Mouse (Mus musculus): ENCODE measurements around the gene Cpm. TPM values are rescaled to one million over a fixed set of nuclear protein-coding genes. Genes with fewer than 3 reads are reported as not detected.
"Not testable (repeated sequence)": the region's sequence is repeated elsewhere in the genome, so short reads cannot be mapped to it uniquely, and the experiment has no call there.

The Cpm gene
- polyA plus RNA-seq, 1 experiment from 2014 or later = 55.7 TPM

DNA sequence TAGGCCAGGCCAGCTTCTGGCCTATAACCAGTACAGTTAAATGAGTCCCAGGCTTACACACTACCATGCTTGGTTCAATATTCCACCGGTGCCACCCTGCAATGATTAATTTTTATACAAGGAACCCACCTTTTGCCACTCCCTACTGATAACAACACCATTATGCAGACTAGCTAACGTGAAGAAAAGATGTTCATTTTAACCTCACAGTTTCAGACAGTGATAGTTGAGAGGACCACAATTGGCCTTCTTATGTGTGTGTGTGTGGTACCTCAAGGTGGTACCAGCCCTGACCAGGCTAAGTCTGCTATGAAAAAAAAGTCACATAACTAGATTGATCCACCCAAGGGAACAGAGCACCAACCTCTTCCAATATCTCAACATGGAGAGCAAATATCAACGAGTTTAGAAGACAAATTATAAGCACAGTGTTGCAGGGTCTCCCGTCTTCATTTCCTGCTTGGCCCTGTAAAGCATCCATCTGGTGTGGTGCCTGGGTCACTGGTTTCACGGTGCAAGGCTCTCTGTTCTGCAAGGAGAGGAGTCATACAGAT lies 32.5 kb upstream of the Cpm start:
- ATAC-seq (replicated peaks; ENCODE audit: low FRiP score) = no peak
- Histone ChIP-seq H3K27me3 (replicated peaks; ENCODE audit: control insufficient read depth, insufficient read depth, low read length) (no peaks in the 10 kb centered on the region), H3K4me3 (ENCODE audit: low read depth, low read length) (no peak overlapping the region), H3K27ac (ENCODE audit: low read depth, low read length) (no peak overlapping the region), H3K9me3 (ENCODE audit: control insufficient read depth, low read length) (no peaks in the 10 kb centered on the region), H3K9ac (ENCODE audit: low read depth, low read length) (no peak overlapping the region), H3K36me3 (ENCODE audit: control insufficient read depth, insufficient read depth, low read length) (no peaks in the 10 kb centered on the region), H3K4me1 (replicated peaks; ENCODE audit: control insufficient read depth, insufficient read depth, low read length) (no peaks in the 10 kb centered on the region), H3K4me2 (no peak overlapping the region)
- WGBS = 67% methylated on average over 5 of the region's 5 CpGs
- DNase-seq (ENCODE audit: low spot score) = no peak

DNA sequence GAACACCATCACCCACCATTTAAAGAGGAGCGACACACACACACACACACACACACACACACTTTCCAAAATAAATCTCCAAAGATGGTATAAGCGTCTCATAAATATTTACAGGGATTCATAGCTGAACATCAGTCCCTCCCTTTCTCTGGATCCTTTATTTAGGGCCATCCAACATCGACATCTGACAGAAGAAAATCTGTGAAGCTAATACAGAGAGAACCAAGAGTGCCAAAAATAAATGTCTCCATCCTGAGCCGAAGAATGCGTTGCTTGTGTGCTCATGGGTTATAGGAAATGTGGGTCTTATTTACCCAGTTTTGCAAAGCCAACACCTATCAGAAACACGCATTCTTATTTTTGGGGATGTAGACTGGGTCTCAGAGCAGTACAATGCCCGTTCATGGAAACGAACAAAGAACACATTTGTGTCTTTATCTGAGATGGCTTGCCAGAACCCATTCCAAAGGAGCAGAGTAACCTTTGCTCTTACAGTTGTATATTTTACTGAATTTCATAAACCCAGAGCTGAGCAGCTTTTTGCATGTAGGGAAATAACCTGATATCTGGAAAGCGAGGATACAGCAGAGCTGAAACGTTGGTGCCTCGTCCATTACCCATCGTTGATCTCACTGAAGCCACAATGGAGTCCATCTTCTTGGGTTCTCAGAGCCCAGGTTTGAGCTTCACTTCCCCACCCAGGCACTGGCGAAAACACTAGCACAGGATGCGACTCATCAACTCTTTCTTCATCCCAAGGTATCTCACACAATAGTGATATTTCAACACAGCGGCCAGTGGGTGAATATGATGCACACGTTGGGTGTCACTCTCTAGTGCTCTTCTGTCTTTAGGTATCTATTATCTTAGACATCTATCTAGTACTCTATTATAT lies 31.7 kb upstream of the Cpm start:
- not testable (repeated sequence) for H3K27me3 ChIP-seq (replicated peaks; ENCODE audit: control insufficient read depth, insufficient read depth, low read length); H3K4me3 ChIP-seq (ENCODE audit: low read depth, low read length); H3K4me2 ChIP-seq; H3K27ac ChIP-seq (ENCODE audit: low read depth, low read length); H3K36me3 ChIP-seq (ENCODE audit: control insufficient read depth, insufficient read depth, low read length); ATAC-seq (replicated peaks; ENCODE audit: low FRiP score); H3K9me3 ChIP-seq (ENCODE audit: control insufficient read depth, low read length); H3K4me1 ChIP-seq (replicated peaks; ENCODE audit: control insufficient read depth, insufficient read depth, low read length); H3K9ac ChIP-seq (ENCODE audit: low read depth, low read length); DNase-seq (ENCODE audit: low spot score)
- 88% methylated on average over 16 of the region's 16 CpGs for whole genome bisulfite sequencing

DNA sequence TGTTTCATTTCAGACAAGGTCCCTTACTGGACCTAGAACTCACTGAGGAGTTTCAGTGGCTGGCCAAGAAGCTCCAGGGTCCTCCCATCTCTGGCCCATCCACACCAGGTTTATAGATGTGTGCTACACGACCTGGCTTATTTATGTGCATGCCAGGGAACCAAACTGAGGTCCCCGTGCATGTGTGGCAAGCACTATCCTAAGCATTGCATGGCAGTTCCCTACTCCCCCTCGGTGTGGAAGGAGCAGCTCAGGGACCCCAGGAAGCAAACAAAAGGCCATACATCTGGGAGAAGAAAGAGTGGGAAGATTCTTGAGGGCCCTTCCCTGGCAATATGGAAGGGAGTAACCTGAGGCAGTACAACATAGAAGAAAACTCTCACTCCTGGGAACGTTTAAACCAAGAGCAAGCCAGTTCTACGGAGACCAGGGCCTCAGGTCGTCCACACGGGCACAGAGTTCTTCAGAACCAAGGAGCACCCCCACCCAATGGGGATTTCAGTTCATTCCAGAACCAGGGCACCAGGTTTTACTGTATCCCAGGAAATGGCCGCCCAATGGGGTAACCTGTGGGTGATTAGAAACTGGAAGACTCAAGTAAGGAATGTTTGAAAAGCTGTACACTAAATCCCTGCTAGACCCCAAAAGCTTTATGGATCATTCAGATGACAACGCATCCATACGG lies 30.9 kb upstream of the Cpm start:
- DNase-seq (ENCODE audit: low spot score) = no peak
- no peaks in the 10 kb centered on the region for H3K9me3 ChIP-seq (ENCODE audit: control insufficient read depth, low read length)
- no peak overlapping the region for H3K27ac ChIP-seq (ENCODE audit: low read depth, low read length)
- ATAC-seq (replicated peaks; ENCODE audit: low FRiP score) = no peak
- H3K4me1 ChIP-seq (replicated peaks; ENCODE audit: control insufficient read depth, insufficient read depth, low read length) = no peaks in the 10 kb centered on the region
- H3K9ac ChIP-seq (ENCODE audit: low read depth, low read length) = no peak overlapping the region
- H3K4me3 ChIP-seq (ENCODE audit: low read depth, low read length) = no peak overlapping the region
- no peaks in the 10 kb centered on the region for H3K27me3 ChIP-seq (replicated peaks; ENCODE audit: control insufficient read depth, insufficient read depth, low read length)
- H3K36me3 ChIP-seq (ENCODE audit: control insufficient read depth, insufficient read depth, low read length) = no peaks in the 10 kb centered on the region
- 86% methylated on average over 10 of the region's 10 CpGs for WGBS
- no peak overlapping the region for H3K4me2 ChIP-seq

DNA sequence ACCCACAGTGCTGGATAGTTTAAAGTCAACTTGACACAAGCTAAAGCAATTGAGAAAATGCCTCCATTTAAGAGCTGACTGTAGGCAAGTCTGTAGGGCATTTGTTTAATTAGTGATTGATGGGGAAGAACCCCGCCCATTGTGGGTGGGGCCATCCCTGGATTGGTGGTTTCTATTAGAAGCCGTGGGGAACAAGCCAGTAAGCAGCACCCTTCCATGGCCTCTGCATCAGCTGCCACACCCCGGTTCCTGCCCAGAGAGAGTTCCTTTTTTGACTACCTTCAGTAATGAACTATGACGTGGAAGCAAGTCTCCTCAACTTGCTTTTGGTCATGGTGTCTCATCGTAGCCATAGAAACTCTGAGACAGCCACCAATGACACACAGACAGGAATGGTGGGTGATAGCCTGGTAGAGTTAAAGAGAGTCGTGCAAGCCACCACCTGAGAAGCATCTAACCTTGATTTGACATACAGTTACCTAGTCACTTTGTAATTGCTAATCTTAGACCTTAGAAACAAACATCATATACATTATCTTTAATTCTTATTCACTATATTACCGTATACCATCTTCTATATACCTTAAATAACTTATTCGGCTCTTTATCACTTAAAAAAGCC lies 30.2 kb upstream of the Cpm start:
- H3K9ac ChIP-seq (ENCODE audit: low read depth, low read length); H3K27ac ChIP-seq (ENCODE audit: low read depth, low read length); H3K27me3 ChIP-seq (replicated peaks; ENCODE audit: control insufficient read depth, insufficient read depth, low read length); H3K4me2 ChIP-seq; ATAC-seq (replicated peaks; ENCODE audit: low FRiP score); H3K4me3 ChIP-seq (ENCODE audit: low read depth, low read length); H3K4me1 ChIP-seq (replicated peaks; ENCODE audit: control insufficient read depth, insufficient read depth, low read length); DNase-seq (ENCODE audit: low spot score); H3K9me3 ChIP-seq (ENCODE audit: control insufficient read depth, low read length); H3K36me3 ChIP-seq (ENCODE audit: control insufficient read depth, insufficient read depth, low read length): not testable (repeated sequence)
- 76% methylated on average over 8 of the region's 8 CpGs for WGBS

DNA sequence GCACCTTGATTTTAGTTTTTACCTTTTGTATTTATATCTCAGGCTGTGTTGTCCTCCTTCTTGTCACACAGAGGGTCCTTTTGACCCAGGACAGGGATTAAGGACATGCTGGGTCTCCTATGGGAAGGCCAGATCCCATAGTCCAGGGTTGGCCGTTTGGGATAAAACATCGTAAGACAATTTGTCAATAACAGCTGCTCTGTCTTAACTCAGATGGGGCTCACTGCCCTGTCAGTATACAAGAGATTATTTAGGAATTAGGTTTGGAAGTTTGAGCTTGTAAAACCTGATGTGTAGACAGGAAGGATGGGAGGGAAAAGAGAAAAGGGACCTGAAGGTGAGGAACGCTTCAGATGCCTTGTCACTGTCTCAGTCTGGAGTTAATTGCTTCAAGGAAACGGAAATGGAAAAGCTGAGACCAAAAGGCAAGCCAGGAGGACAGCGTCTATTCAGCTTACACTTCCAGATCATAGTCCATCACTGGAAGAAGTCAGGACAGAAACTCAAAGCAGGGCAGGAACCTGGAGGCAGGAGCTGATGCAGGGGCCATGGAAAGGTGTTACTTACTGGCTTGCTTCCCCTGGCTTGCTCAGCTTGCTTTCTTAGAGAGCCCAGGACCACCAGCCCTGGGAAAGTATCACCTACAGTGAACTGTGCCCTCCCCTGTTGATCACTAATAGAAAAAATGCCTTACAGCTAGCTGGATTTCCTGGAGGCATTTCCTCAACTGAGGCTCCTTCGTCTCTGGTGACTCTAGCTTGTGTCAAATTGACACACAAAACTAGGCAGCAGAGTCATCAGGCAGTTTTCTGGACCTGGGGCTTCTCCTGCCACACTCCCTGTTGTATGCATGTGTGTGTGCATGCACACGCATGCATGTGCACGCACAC lies 27.9 kb upstream of the Cpm start:
- no peak for ATAC-seq (replicated peaks; ENCODE audit: low FRiP score)
- 65% methylated on average over 8 of the region's 8 CpGs for WGBS
- H3K9me3 ChIP-seq (ENCODE audit: control insufficient read depth, low read length) = no peaks in the 10 kb centered on the region

DNA sequence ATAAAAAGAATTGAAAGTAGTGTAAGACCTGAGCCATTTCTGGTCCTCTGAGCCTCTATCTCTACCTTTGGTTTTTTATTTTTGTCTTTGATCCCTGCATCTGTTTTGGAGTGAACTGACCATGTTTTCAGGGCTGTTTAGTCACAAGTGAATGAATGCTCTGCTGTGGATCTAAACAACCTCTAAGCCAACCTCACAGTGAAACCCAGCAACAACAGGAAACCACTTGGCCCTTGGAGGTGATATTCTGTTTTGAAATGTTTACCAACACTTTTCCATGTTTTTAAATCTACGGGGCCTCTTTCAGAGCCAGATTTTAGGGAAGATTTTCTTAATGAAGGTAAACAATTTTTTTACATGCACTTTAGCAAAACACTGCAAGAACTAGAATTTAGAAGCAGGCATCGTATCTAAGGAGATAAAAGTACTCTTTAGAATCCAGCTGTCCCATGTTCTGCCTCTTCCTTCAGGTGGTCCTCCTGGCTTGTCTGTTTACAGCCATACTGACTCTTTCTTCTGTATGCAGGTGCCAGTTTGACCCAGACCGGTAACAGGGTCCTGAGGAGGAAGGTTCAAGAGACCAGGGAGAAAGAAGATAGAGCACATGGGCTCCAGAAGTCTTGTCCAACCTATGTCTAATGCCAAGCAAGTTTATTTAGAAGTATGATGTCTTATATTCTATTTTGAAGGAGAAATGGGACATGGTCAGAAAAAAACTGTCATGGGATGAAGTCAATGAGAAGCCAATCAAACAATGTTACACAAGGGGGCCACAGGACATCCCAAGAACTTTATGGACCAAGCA lies 26.8 kb upstream of the Cpm start:
- no peak for ATAC-seq (replicated peaks; ENCODE audit: low FRiP score)
- Histone ChIP-seq H3K9me3 (ENCODE audit: control insufficient read depth, low read length) (no peaks in the 10 kb centered on the region), H3K4me3 (ENCODE audit: low read depth, low read length) (no peak overlapping the region), H3K36me3 (ENCODE audit: control insufficient read depth, insufficient read depth, low read length) (no peaks in the 10 kb centered on the region), H3K9ac (ENCODE audit: low read depth, low read length) (no peak overlapping the region), H3K4me2 (no peak overlapping the region), H3K27ac (ENCODE audit: low read depth, low read length) (no peak overlapping the region), H3K4me1 (replicated peaks; ENCODE audit: control insufficient read depth, insufficient read depth, low read length) (no peaks in the 10 kb centered on the region), H3K27me3 (replicated peaks; ENCODE audit: control insufficient read depth, insufficient read depth, low read length) (no peaks in the 10 kb centered on the region)
- DNase-seq (ENCODE audit: low spot score) = no peak
- 85% methylated on average over 3 of the region's 3 CpGs for WGBS

More for the DNA sequence above, 27.9 kb upstream of the Cpm start:
- H3K4me1 ChIP-seq (replicated peaks; ENCODE audit: control insufficient read depth, insufficient read depth, low read length) = no peaks in the 10 kb centered on the region
- no peak overlapping the region for H3K9ac ChIP-seq (ENCODE audit: low read depth, low read length)
- no peak overlapping the region for H3K4me3 ChIP-seq (ENCODE audit: low read depth, low read length)
- H3K27ac ChIP-seq (ENCODE audit: low read depth, low read length) = no peak overlapping the region
- no peak overlapping the region for H3K4me2 ChIP-seq
- no peaks in the 10 kb centered on the region for H3K36me3 ChIP-seq (ENCODE audit: control insufficient read depth, insufficient read depth, low read length)
- H3K27me3 ChIP-seq (replicated peaks; ENCODE audit: control insufficient read depth, insufficient read depth, low read length) = no peaks in the 10 kb centered on the region
- no peak for DNase-seq (ENCODE audit: low spot score)

DNA sequence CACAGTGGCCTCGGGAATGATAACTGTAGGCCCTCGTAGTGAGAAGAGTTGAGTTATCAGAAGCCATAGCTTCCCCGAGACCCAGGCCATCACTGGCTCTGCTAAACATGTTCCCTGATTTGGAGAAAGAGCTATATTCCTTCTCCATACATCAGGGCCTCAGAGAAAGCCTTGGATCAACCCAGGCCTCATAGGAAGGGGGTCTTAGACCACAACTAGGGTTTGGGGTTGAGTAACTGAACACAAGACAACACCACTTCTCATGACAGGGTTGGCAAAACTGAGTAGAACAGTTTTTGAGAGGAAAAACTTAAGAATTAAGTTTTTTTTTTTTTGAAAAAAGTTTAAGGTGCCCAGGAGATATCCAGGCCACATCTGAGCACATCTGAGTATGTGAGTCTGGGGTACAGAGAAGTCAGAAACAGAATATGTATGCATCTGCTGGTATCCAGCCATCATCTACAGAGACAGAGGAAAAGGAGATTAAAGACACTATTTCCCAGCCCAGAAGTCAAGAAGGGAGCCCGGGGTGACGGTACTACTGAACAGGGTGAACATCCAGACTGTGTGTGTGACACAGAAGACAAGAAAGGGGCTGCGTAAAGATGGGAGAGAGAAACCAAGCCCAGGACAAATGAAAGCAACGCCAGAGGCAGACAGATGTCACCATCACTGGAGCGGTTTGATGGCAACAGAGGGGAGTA lies 26.0 kb upstream of the Cpm start:
- Histone ChIP-seq H3K27ac (ENCODE audit: low read depth, low read length) (no peak overlapping the region), H3K36me3 (ENCODE audit: control insufficient read depth, insufficient read depth, low read length) (no peaks in the 10 kb centered on the region), H3K4me3 (ENCODE audit: low read depth, low read length) (no peak overlapping the region), H3K4me2 (no peak overlapping the region), H3K27me3 (replicated peaks; ENCODE audit: control insufficient read depth, insufficient read depth, low read length) (no peaks in the 10 kb centered on the region), H3K4me1 (replicated peaks; ENCODE audit: control insufficient read depth, insufficient read depth, low read length) (no peaks in the 10 kb centered on the region), H3K9me3 (ENCODE audit: control insufficient read depth, low read length) (no peaks in the 10 kb centered on the region), H3K9ac (ENCODE audit: low read depth, low read length) (no peak overlapping the region)
- DNase-seq (ENCODE audit: low spot score) (no peak), ATAC-seq (replicated peaks; ENCODE audit: low FRiP score) (no peak)
- 82% methylated on average over 8 of the region's 8 CpGs for WGBS
